Mouse (Mus musculus): ENCODE measurements at regions not wholly inside any gene's neighbourhood (a gene's known extent, or its start where the extent isn't known, plus 50 kb on each side); places are given as distances from the start of the nearest gene placed in this dataset.

DNA sequence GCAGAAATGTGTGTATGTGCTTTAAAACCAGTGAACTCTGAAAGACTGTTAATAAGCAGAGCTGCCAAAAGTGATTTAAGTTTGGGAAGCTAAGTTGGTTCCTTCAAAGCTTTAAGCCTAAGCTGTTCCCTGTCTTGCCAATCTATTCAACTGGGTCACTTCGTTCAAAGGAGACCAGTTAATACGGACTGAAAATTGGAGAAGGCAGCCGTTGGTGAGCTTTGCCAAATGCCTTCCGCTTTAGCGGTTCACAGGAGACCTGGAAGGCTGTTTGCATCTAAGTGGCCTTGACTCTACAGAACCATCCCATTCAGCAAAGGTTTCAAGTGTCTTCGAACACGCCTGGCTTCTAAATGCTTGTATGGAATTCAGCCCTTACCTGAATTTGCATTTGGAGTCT is 68.2 kb upstream of the Mkln1 start:
- no peak overlapping the region for H3K9ac ChIP-seq
- no peak overlapping the region for H3K27ac ChIP-seq
- H3K36me3 ChIP-seq = no peaks in the 10 kb centered on the region
- 85% methylated on average over 7 of the region's 7 CpGs for WGBS
- H3K4me3 ChIP-seq (replicated peaks) = no peak overlapping the region
- no peak overlapping the region for H3K4me2 ChIP-seq
- no peak for ATAC-seq (ENCODE audit: insufficient read depth, low FRiP score, low read depth)
- H3K4me1 ChIP-seq = no peaks in the 10 kb centered on the region
- H3K27me3 ChIP-seq (replicated peaks) = no peaks in the 10 kb centered on the region
- no peaks in the 10 kb centered on the region for H3K9me3 ChIP-seq

DNA sequence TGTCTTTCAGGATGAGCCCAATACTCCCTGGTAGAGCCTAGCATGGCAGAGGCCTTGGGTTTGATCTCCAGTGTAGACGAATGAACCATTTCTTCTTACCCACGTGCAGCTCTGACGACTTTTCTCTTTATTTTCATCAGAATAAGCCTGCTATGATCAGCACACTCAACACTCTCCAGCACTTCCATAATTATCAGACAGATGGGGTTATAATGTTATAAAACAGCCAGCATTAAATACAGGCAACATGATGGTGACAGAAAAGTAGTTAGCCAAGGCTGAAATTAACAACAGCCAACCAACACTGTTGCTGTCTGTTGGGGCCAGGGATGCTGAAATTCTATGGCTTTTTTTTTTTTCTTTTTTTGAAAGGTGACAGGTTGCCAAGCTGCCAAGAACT is 67.7 kb upstream of the Mkln1 start:
- no peak for ATAC-seq (ENCODE audit: insufficient read depth, low FRiP score, low read depth)
- Histone ChIP-seq H3K9me3 (no peaks in the 10 kb centered on the region), H3K9ac (no peak overlapping the region), H3K27me3 (replicated peaks) (no peaks in the 10 kb centered on the region), H3K4me1 (no peaks in the 10 kb centered on the region), H3K36me3 (no peaks in the 10 kb centered on the region), H3K4me3 (replicated peaks) (no peak overlapping the region), H3K27ac (no peak overlapping the region), H3K4me2 (no peak overlapping the region)
- WGBS = 86% methylated on average over 3 of the region's 3 CpGs

DNA sequence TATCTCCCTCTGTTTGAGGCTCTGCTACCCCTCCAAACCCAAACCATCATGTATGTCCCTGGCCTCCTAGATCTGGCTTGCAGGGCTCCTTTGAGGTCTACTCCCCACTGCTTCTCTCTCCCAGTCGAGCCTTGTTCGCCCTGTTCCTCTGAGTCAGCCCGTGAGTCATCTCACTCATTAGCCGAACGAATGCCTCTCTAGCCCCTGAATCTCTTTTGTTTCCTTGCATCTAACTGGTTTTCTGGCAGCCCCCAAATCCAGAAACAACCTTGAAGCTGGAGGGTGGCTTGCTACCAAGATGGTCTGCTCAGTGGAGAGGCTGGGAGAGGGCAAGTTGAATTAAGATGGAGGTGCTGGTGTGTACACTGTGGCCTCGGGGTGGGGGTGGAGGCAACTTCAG is 66.3 kb upstream of the Mkln1 start:
- Histone ChIP-seq H3K4me1 (no peaks in the 10 kb centered on the region), H3K4me2 (no peak overlapping the region), H3K4me3 (replicated peaks) (no peak overlapping the region), H3K36me3 (no peaks in the 10 kb centered on the region), H3K27ac (no peak overlapping the region), H3K9me3 (no peaks in the 10 kb centered on the region), H3K9ac (no peak overlapping the region), H3K27me3 (replicated peaks) (no peaks in the 10 kb centered on the region)
- ATAC-seq (ENCODE audit: insufficient read depth, low FRiP score, low read depth) = no peak
- 73% methylated on average over 6 of the region's 6 CpGs for WGBS

DNA sequence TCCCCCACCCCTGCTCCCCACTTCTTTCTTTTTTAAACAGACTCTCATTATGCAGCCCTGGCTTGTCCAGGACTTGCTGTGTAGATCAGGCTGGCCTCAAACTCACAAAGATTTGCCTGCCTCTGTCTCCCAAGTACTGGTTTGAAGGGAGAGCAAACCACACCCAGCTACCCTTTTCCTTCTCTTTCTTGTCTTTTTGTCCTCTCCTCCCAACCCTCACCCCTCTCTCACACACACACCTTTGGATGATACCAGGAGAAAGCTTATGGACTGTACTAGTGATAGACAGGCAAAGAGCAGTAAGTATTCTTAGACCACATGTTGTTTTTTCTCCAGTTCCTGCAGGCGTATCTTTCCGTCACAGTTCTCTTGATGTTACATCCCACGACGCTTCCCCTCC is 65.8 kb upstream of the Mkln1 start:
- 90% methylated on average over 4 of the region's 4 CpGs for WGBS
- H3K4me1 ChIP-seq = no peaks in the 10 kb centered on the region
- H3K27me3 ChIP-seq (replicated peaks) = no peaks in the 10 kb centered on the region
- no peaks in the 10 kb centered on the region for H3K36me3 ChIP-seq
- no peak overlapping the region for H3K4me2 ChIP-seq
- H3K27ac ChIP-seq = no peak overlapping the region
- H3K9ac ChIP-seq = no peak overlapping the region
- no peaks in the 10 kb centered on the region for H3K9me3 ChIP-seq
- H3K4me3 ChIP-seq (replicated peaks) = no peak overlapping the region
- ATAC-seq (ENCODE audit: insufficient read depth, low FRiP score, low read depth) = no peak

DNA sequence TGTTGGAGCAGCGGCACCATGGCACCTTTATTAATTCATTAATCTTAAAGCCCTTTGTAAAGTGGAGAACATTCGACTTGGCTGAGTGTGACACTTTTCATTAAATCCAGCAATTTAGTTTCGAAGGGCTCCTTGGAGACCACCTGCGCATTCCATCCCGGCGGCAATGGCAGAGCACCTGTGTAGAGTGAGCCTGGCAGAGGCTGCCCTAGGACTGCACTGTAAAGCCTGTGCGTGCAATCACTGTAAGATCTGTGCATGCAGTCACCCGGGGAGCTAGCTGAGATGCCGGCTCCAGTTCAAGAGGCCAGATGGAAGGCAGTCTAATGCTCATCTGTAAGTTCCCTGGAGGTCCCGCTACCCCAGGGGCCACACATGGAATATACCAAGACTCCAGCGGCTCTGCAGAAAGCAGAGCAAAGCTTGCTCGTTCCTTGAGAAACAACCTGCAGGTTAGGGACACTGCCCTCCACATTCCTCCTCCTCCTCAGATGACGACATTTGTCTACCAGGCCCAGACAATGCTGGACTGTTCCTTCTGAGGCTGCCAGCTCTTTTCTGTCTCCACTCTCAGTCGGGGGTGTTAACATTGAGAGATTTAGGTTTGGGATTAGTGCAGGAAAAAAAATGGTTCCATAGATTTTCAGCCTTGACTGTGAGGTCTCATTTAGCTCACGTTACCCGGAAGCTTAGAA is 65.2 kb upstream of the Mkln1 start:
- Histone ChIP-seq H3K4me3 (replicated peaks) (no peak overlapping the region), H3K4me2 (no peak overlapping the region), H3K9ac (no peak overlapping the region), H3K4me1 (no peaks in the 10 kb centered on the region), H3K9me3 (no peaks in the 10 kb centered on the region), H3K36me3 (no peaks in the 10 kb centered on the region), H3K27me3 (replicated peaks) (no peaks in the 10 kb centered on the region), H3K27ac (no peak overlapping the region)
- ATAC-seq (ENCODE audit: insufficient read depth, low FRiP score, low read depth) = no peak
- 67% methylated on average over 16 of the region's 16 CpGs for WGBS

DNA sequence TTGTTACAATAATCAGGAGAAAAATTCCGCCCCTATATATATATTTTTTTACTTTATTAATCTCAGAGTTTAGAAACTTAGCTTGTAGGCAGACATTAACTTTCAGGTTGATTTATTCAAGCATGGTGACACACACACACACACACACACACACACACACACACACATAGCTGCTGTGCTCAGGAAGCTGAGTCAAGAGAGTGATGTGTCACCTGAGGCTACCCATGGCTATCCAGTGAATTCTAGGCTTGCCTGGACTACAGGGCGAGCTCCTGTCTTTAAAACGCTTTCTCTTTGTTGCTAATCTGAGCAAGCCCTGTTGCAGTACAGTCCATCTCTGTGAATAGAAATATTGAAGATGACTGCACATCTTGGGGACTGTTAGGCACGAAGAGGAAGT is 64.4 kb upstream of the Mkln1 start:
- H3K9ac ChIP-seq = no peak overlapping the region
- no peak overlapping the region for H3K4me2 ChIP-seq
- H3K4me3 ChIP-seq (replicated peaks) = no peak overlapping the region
- H3K36me3 ChIP-seq = no peaks in the 10 kb centered on the region
- H3K27me3 ChIP-seq (replicated peaks) = no peaks in the 10 kb centered on the region
- no peaks in the 10 kb centered on the region for H3K9me3 ChIP-seq
- no peak overlapping the region for H3K27ac ChIP-seq
- 82% methylated on average over 4 of the region's 4 CpGs for WGBS
- H3K4me1 ChIP-seq = 0 out of 2 replicates have a peak, but pooled peaks cover under 1% of the 10 kb centered on the region
- no peak for ATAC-seq (ENCODE audit: insufficient read depth, low FRiP score, low read depth)

DNA sequence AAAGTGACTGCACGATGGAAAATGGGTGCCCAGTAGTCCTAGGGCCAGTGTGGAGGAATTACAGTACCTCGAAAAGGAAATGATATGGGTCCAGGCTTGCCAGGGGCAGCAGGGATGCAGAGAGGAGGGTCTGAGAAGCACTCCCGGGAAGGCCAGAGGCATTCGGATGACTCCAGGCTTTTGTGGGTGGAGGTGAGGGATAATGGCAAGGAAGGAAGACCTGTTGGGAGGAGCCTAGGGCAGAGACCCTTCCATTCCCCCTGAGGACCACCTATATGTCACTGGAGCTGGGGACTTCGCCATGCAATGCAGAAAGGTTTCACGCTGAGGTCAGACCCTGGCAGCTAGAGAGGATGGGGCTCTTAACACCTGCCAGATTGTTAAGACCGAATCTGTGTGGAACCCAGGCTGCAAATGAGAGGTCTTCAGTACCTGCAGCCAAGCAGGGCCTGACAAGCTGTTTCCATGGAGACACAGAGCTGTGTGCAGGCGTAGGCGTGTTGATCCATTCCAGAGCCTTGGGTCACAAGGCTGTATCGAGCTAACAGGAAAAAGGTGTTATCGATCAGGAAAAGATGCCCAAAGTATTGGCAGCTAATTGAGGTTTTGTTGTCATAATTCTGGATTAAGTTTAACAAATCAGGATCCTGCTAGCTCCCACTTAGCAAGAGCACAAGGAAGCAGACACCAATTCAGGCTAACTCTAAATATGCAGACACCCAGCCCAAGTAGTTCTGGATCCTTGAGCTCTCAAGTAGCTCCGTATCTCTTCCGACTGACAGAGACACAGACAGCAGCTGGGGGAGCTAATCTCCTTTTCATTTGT is 59.2 kb upstream of the Mkln1 start:
- Histone ChIP-seq H3K9me3 (no peaks in the 10 kb centered on the region), H3K4me3 (replicated peaks) (no peak overlapping the region), H3K4me1 (peaks cover 9% of the 10 kb centered on the region; the same call in 1 of the 2 replicates), H3K27ac (no peak overlapping the region), H3K9ac (no peak overlapping the region), H3K27me3 (replicated peaks) (no peaks in the 10 kb centered on the region), H3K4me2 (no peak overlapping the region), H3K36me3 (no peaks in the 10 kb centered on the region)
- 44% methylated on average over 13 of the region's 13 CpGs for WGBS
- no peak for ATAC-seq (ENCODE audit: insufficient read depth, low FRiP score, low read depth)

DNA sequence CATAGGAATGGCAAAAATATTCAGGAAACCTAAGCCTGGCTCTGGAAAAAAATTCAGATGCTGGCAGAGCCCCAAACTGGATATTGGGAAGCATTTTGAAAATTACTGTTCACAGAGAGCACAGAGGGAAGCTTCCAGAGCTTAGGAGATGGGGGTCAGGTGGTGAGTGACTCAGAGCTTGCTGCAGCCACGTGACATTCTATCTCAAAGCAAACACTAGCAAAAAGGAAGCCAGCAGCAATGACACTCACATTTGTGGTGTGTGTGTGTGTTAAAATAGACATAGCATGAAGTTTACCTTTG is 58.6 kb upstream of the Mkln1 start:
- Histone ChIP-seq H3K9me3 (no peaks in the 10 kb centered on the region), H3K27me3 (replicated peaks) (no peaks in the 10 kb centered on the region), H3K9ac (no peak overlapping the region), H3K27ac (no peak overlapping the region), H3K4me2 (no peak overlapping the region), H3K4me1 (peaks cover 9% of the 10 kb centered on the region; the same call in 1 of the 2 replicates), H3K4me3 (replicated peaks) (no peak overlapping the region), H3K36me3 (no peaks in the 10 kb centered on the region)
- 11% methylated on average over 1 of the region's 1 CpGs for WGBS
- no peak for ATAC-seq (ENCODE audit: insufficient read depth, low FRiP score, low read depth)

DNA sequence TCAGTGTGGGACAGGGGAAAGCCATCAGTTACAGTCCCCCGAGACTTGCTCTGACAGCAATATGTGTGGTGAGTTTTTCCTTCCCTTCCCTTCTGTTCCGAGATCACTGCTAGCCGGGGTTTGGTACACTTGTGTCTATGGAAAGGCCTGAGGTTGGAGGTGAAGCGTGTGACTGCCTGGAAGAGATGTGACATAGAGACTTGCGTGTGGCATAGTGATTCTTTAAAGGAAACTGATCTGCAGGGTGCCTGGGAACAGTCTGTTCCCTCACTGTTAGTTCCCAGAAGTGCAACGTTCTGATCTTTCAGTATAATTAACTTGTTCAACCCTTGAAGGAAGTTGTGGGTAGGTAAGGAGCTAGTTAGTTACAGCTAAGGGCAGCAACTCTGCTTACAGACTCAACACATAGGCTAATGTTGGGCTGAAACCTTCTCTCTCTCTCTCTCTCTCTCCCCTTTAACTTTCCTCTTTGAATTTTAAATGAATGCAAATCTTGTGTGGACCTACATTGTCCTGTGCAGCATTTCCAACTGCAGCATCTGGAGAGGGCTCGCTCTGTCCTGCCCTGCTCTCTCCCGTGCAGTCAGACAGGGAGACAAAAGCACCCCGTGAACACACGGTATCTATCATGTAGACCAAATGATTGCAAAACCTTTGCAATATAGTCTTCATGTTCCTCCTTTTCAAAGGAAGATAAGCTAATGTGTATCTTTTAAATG is 53.0 kb upstream of the Mkln1 start:
- Histone ChIP-seq H3K27ac (no peak overlapping the region), H3K27me3 (replicated peaks) (no peaks in the 10 kb centered on the region), H3K36me3 (no peaks in the 10 kb centered on the region), H3K9me3 (no peaks in the 10 kb centered on the region), H3K4me1 (no peaks in the 10 kb centered on the region), H3K4me3 (replicated peaks) (no peak overlapping the region), H3K4me2 (no peak overlapping the region), H3K9ac (no peak overlapping the region)
- no peak for ATAC-seq (ENCODE audit: insufficient read depth, low FRiP score, low read depth)
- WGBS = 63% methylated on average over 10 of the region's 10 CpGs

DNA sequence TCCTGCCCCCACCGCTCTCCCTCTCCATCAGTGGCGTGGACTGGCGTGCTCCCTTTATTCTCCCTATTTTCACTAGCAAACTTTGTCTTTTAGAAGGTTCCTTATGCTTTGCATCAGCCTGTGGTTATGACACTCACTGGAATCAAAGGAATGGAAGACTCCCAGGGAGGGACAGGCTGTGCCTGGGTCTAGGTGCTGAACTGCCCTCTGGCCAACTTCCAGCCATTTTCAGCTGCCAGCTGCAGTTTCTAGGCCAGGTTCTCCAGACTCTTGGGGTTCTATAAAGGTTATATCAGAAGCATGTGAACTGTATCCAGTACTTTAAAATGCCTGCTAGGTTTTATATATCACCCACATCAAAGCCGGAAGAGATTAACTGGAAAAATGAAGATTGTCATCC is 50.2 kb upstream of the Mkln1 start:
- H3K4me2 ChIP-seq = no peak overlapping the region
- H3K27me3 ChIP-seq (replicated peaks) = no peaks in the 10 kb centered on the region
- H3K27ac ChIP-seq = no peak overlapping the region
- no peak overlapping the region for H3K9ac ChIP-seq
- no peak for ATAC-seq (ENCODE audit: insufficient read depth, low FRiP score, low read depth)
- no peaks in the 10 kb centered on the region for H3K9me3 ChIP-seq
- no peaks in the 10 kb centered on the region for H3K4me1 ChIP-seq
- H3K36me3 ChIP-seq = no peaks in the 10 kb centered on the region
- H3K4me3 ChIP-seq (replicated peaks) = no peak overlapping the region
- WGBS = 91% methylated on average over 4 of the region's 4 CpGs
